Mouse (Mus musculus) heart, embryonic 12.5 days (tissue): ENCODE measurements around the gene Polr3e. TPM values are rescaled to one million over a fixed set of nuclear protein-coding genes. Genes with fewer than 3 reads are reported as not detected.
"Not testable (repeated sequence)": the region's sequence is repeated elsewhere in the genome, so short reads cannot be mapped to it uniquely, and the experiment has no call there.

Experiments
- ATAC-seq: fragments of 200-750 bp; cut with Nextera tagmentation; 2 replicates; pipeline ENCODE4 v1.8.0; 2017; ENCODE audit warnings: moderate TSS enrichment, moderate library complexity; ENCODE audit not compliant: insufficient number of reproducible peaks, low FRiP score
- H3K27ac ChIP-seq: fragments of 300-500 bp; sonication (generic); 2 replicates; pipeline ENCODE4 v1.5.1; 2016; ENCODE audit warnings: mild to moderate bottlenecking, moderate library complexity; ENCODE audit not compliant: poor library complexity, severe bottlenecking
- H3K27me3 ChIP-seq: fragments of 300-500 bp; sonication (generic); replicated peaks from 2 replicates; pipeline ENCODE4 v1.6.1; 2016; ENCODE audit warnings: mild to moderate bottlenecking, moderate library complexity
- H3K36me3 ChIP-seq: fragments of 300-500 bp; sonication (generic); 2 replicates; pipeline ENCODE4 v1.6.1; 2016; ENCODE audit warnings: mild to moderate bottlenecking, moderate library complexity
- H3K4me1 ChIP-seq: fragments of 300-500 bp; sonication (generic); replicated peaks from 2 replicates; pipeline ENCODE4 v1.6.1; 2016; ENCODE audit warnings: mild to moderate bottlenecking
- H3K4me2 ChIP-seq: fragments of 300-500 bp; sonication (generic); 2 replicates; pipeline ENCODE4 v1.6.1; 2016; ENCODE audit warnings: mild to moderate bottlenecking, moderate library complexity
- H3K4me3 ChIP-seq: fragments of 300-500 bp; sonication (generic); 2 replicates; pipeline ENCODE4 v1.5.1; 2016; ENCODE audit warnings: mild to moderate bottlenecking
- H3K9ac ChIP-seq: fragments of 300-500 bp; sonication (generic); 2 replicates; pipeline ENCODE4 v1.6.1; 2016; ENCODE audit warnings: mild to moderate bottlenecking, moderate library complexity
- H3K9me3 ChIP-seq: fragments of 300-500 bp; sonication (generic); replicated peaks from 2 replicates; pipeline ENCODE4 v1.6.1; 2016; ENCODE audit warnings: mild to moderate bottlenecking, moderate library complexity
- WGBS: fragments of 180-500 bp; shearing (Covaris S2); methylation state at CpG from one replicate; pipeline ENCODE4 v1.1.7; 2016; 5-methylcytosine and 5-hydroxymethylcytosine counted together
- polyA plus RNA-seq: library from polyadenylated mRNA; unstranded; fragments of >200 nt; fragmentation: Nextera tagmentation; extraction: Ambion mirVana; gene quantifications from 2 replicates; pipeline ENCODE4 v1.2.1, GENCODE M21; 2016

Gene Polr3e
- polyA plus RNA-seq, 1 experiment from 2014 or later: 24.4 TPM

- not testable (repeated sequence) for ATAC-seq, H3K4me2 ChIP-seq, H3K27ac ChIP-seq, H3K4me3 ChIP-seq, H3K27me3 ChIP-seq, H3K9me3 ChIP-seq, H3K9ac ChIP-seq, H3K36me3 ChIP-seq, H3K4me1 ChIP-seq
- 87% methylated on average over 6 of the region's 6 CpGs for WGBS
Measured at GRCm38 (mm10) chr7:120911268-120911667, 6.3 kb upstream of the Polr3e start.

- WGBS: 26% methylated on average over 1 of the region's 1 CpGs
- no peak for ATAC-seq
Measured at GRCm38 (mm10) chr7:120913332-120913731, 4.2 kb upstream of the Polr3e start.

DNA sequence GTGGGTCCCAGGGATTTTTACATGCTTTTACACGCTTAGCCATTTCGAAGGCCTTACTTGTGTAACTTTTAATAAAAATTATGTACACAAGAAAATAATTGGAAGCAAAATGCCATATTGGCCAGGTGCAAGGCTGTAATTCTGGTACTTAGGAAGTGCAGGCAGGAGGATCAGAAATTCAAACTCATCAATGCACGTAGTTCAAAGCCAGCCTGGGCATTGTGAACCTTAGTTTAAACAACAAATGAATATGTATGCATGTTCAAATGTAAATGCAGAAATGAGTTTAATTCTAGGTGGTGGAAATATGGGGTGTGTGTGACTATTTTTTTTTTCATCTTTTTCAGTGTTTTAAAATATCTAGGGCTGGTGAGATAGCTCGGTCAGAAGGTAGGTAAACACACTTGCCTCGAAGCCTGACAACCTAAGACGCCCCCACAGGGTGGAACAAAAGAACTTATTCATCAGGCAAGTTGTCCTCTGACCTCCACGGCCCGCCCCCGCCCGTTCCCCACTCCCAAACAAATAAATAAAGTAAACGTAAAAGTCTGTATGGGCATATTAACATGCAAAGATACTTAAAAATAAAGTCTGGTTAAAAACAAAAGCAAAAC, 1.2 kb upstream of the Polr3e start:
- Histone ChIP-seq H3K4me2 (no peak overlapping the region), H3K36me3 (no peaks in the 10 kb centered on the region), H3K4me1 (peaks cover 3% of the 10 kb centered on the region; the same call in 1 of the 2 replicates), H3K9me3 (no peaks in the 10 kb centered on the region), H3K27ac (no peak overlapping the region), H3K27me3 (no peaks in the 10 kb centered on the region), H3K4me3 (0 out of 2 replicates have a peak overlapping the region, but pooled peaks have one; percentile 13), H3K9ac (no peak overlapping the region)
- 41% methylated on average over 11 of the region's 11 CpGs for WGBS
- ATAC-seq: no peak

More at GRCm38 (mm10) chr7:120913332-120913731, 4.2 kb upstream of the Polr3e start:
- Histone ChIP-seq H3K9ac (no peak overlapping the region), H3K9me3 (no peaks in the 10 kb centered on the region), H3K4me1 (no peaks in the 10 kb centered on the region), H3K27me3 (no peaks in the 10 kb centered on the region), H3K27ac (no peak overlapping the region), H3K36me3 (no peaks in the 10 kb centered on the region), H3K4me3 (no peak overlapping the region), H3K4me2 (no peak overlapping the region)

DNA sequence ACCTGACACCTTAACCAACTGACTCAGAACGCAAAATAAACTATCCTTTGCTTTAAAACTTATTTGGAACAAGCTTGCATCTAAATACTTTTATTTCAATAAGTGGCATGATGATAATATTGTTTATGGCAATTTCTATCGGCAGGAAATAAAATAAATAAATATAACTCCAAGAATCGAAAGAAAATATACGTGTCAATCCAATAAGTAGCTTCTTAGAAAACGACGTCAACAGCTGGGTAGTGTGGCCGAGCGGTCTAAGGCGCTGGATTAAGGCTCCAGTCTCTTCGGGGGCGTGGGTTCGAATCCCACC, 309 bp upstream of the Polr3e start:
- Histone ChIP-seq H3K4me2 (peak overlapping the region; percentile 79), H3K9me3 (no peaks in the 10 kb centered on the region), H3K4me3 (peak overlapping the region; percentile 95), H3K4me1 (peaks cover 3% of the 10 kb centered on the region; the same call in 1 of the 2 replicates), H3K27ac (no peak overlapping the region), H3K9ac (no peak overlapping the region), H3K27me3 (no peaks in the 10 kb centered on the region), H3K36me3 (no peaks in the 10 kb centered on the region)
- ATAC-seq: no peak
- 10% methylated on average over 12 of the region's 12 CpGs for WGBS

GRCm38 (mm10) chr7:120918526-120918962, 1.0 kb downstream of the Polr3e start:
- Histone ChIP-seq H3K9ac (peak overlapping the region; percentile 97), H3K9me3 (no peaks in the 10 kb centered on the region), H3K4me2 (peak overlapping the region; percentile 79), H3K27ac (0 out of 2 replicates have a peak overlapping the region, but pooled peaks have one; percentile 84), H3K27me3 (no peaks in the 10 kb centered on the region), H3K4me1 (peaks cover 3% of the 10 kb centered on the region; the same call in 1 of the 2 replicates), H3K4me3 (peak overlapping the region; percentile 95), H3K36me3 (peaks cover 10% of the 10 kb centered on the region; the same call in 1 of the 2 replicates)
- 8% methylated on average over 10 of the region's 10 CpGs for WGBS
- peak; percentile 69 for ATAC-seq

DNA sequence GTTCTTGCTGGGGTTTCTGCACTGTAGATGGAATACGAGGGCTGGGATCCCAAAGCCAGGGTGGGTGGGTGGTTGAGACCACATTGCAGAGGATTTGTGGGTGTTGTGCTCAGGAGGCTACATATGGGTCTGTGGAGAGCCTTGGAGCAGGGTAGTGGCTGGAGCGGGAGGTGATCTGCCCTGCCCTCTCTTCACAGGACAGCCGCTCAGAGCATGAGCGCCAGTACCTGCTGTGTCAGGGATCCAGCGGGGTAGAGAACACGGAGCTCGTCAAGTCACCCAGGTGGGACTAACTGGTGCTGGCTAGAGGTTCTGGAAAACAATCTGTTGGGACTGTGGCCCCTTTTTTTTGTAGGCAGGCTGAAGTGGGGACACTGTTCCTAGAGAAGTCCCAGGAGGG, 15.6 kb downstream of the Polr3e start:
- WGBS: 89% methylated on average over 7 of the region's 7 CpGs
- H3K27ac ChIP-seq: no peak overlapping the region
- H3K36me3 ChIP-seq: peaks cover 90% of the 10 kb centered on the region

DNA sequence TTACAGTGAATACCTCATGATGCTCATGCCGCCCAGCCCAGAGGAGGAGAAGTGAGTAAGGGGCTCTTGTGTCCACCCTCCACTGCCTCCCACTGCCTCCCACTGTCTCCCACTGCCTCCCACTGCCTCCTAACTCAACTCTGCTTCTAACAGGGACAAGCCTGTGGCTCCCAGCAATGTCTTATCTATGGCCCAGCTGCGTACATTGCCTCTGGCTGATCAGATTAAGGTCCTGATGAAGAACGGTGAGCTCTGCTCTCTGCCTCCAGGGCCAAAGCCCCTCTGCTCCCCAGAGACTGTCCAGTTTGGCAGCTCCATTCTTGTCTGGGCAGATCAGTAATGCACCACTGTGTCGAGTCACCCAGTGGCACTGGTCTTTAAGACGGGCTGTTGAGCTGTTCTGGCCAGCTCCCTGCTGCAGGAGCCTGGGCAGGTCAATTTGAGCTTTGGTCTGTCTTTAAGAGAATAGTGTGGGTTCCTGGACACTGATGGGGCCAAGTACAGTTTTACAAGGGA, 16.2 kb downstream of the Polr3e start:
- Histone ChIP-seq H3K4me3 (no peak overlapping the region), H3K4me2 (no peak overlapping the region), H3K36me3 (peaks cover 90% of the 10 kb centered on the region), H3K4me1 (0 out of 2 replicates have a peak, but pooled peaks cover 2% of the 10 kb centered on the region), H3K27ac (no peak overlapping the region), H3K9me3 (no peaks in the 10 kb centered on the region), H3K27me3 (no peaks in the 10 kb centered on the region), H3K9ac (no peak overlapping the region)
- no peak for ATAC-seq
- 70% methylated on average over 5 of the region's 5 CpGs for WGBS

More for the DNA sequence above, 15.6 kb downstream of the Polr3e start:
- H3K27me3 ChIP-seq: no peaks in the 10 kb centered on the region
- H3K9me3 ChIP-seq: no peaks in the 10 kb centered on the region
- no peak overlapping the region for H3K4me3 ChIP-seq
- no peak overlapping the region for H3K9ac ChIP-seq
- no peak for ATAC-seq
- 0 out of 2 replicates have a peak, but pooled peaks cover 2% of the 10 kb centered on the region for H3K4me1 ChIP-seq
- no peak overlapping the region for H3K4me2 ChIP-seq

- no peak overlapping the region for H3K4me2 ChIP-seq
- 0 out of 2 replicates have a peak, but pooled peaks cover 2% of the 10 kb centered on the region for H3K4me1 ChIP-seq
- H3K27me3 ChIP-seq: no peaks in the 10 kb centered on the region
- H3K9ac ChIP-seq: no peak overlapping the region
- no peak overlapping the region for H3K27ac ChIP-seq
- no peak overlapping the region for H3K4me3 ChIP-seq
- peaks cover 90% of the 10 kb centered on the region for H3K36me3 ChIP-seq
- ATAC-seq: no peak
- H3K9me3 ChIP-seq: no peaks in the 10 kb centered on the region
- WGBS: 39% methylated on average over 5 of the region's 5 CpGs
Measured at GRCm38 (mm10) chr7:120934716-120935115, 17.2 kb downstream of the Polr3e start.

DNA sequence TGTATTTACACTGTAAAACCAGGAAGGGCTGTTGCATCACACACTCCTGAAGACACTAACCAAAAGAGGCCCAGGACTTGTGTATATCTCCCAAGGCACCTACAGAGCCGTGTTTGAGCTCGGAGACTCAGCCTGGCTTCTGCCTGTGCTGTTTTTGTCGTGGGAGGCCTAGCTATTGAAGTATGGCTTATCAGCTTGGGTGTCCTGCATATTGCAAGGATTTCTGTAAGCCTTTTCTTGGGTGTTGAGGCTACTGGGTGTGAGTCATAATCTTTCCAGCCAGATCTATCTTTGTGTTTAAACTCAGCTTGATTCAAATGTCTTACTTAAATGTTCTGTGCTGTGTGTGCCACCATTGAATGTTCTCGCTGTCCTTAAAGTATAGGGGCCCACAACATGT, 19.0 kb downstream of the Polr3e start:
- H3K27me3 ChIP-seq: no peaks in the 10 kb centered on the region
- H3K4me3 ChIP-seq: no peak overlapping the region
- H3K27ac ChIP-seq: no peak overlapping the region
- no peaks in the 10 kb centered on the region for H3K9me3 ChIP-seq
- H3K36me3 ChIP-seq: peaks cover 92% of the 10 kb centered on the region
- no peak overlapping the region for H3K9ac ChIP-seq
- no peak overlapping the region for H3K4me2 ChIP-seq
- H3K4me1 ChIP-seq: 0 out of 2 replicates have a peak, but pooled peaks cover 2% of the 10 kb centered on the region
- ATAC-seq: no peak
- 67% methylated on average over 4 of the region's 4 CpGs for WGBS

DNA sequence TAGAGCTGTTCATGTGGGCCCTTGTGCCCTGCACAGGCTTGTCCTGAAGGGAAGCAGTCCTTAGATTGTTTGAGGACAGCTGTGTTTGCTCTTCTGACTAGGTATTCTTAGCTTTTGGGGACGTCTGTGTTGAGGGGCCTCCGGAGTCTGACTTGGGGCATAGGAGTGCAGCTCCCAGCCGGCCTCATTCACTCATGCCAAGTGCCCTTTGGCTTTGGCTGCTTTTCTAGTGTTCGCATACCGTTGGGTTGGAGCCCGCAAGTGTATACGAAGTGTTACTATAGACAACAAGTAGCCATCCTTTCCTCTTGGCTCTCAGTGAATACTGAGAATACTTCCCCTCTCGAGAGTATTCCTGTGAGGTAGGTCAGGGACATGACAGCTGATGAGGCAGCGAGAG, 20.7 kb downstream of the Polr3e start:
- H3K4me1 ChIP-seq: 0 out of 2 replicates have a peak, but pooled peaks cover 2% of the 10 kb centered on the region
- H3K4me2 ChIP-seq: no peak overlapping the region
- no peak overlapping the region for H3K4me3 ChIP-seq
- peaks cover 92% of the 10 kb centered on the region for H3K36me3 ChIP-seq
- H3K9ac ChIP-seq: no peak overlapping the region
- H3K27ac ChIP-seq: no peak overlapping the region
- no peaks in the 10 kb centered on the region for H3K27me3 ChIP-seq
- ATAC-seq: no peak
- H3K9me3 ChIP-seq: no peaks in the 10 kb centered on the region
- WGBS: 84% methylated on average over 9 of the region's 9 CpGs

DNA sequence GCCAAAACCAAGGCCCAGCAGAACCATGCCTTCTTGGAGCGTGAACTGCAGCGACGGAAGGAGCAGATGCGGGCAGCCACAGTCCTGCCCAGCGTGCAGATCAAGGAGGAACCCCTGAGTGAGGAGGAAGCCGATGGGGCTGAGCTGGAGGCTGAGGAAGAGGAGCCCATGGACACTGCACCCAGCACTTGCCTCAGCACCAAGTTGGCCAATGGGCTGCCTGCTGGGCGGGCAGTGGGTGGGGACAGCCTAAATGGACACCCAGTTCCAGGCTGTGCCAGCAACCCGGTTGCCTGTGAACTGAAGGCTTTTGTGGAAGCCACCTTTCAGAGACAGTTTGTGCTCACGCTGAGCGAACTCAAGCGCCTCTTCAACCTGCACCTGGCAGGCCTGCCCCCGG, 22.8 kb downstream of the Polr3e start:
- Histone ChIP-seq H3K36me3 (peaks cover 94% of the 10 kb centered on the region), H3K27ac (no peak overlapping the region), H3K27me3 (no peaks in the 10 kb centered on the region), H3K9ac (no peak overlapping the region), H3K4me3 (no peak overlapping the region), H3K4me2 (no peak overlapping the region), H3K4me1 (no peaks in the 10 kb centered on the region), H3K9me3 (no peaks in the 10 kb centered on the region)
- 89% methylated on average over 12 of the region's 12 CpGs for WGBS
- no peak for ATAC-seq
